Mouse (Mus musculus): ENCODE data around the gene Gm7247. TPM values are rescaled to one million over a fixed set of nuclear protein-coding genes. Genes with fewer than 3 reads are reported as not detected.

Gm7247 gene
- not detected in 2 replicates for polyA plus RNA-seq (2015; fragmentation: Nextera tagmentation; extraction: Ambion mirVana)

DNA sequence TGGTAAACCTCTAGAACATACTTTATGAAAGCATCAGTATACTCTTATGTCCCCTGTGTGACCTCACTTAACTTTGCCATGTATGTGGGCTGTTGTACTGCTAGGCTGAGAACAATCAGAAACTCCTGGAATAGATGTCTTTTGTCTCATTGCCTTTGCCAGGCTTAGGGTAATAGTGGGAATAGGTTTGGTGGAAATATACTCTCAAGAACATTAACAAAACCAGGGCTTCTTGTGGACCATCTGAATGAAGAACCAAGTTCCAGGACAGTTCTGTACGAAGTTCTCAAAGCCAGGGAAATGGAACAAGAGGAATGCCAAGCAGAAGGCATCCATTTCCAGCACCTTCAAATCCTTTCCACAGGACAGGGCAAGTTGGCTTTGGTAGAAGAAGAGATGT is at the start of gene Gm7247:
Gm7247 (plus strand) TSS at position 301 of the 400 bp plus-strand sequence.

DNA sequence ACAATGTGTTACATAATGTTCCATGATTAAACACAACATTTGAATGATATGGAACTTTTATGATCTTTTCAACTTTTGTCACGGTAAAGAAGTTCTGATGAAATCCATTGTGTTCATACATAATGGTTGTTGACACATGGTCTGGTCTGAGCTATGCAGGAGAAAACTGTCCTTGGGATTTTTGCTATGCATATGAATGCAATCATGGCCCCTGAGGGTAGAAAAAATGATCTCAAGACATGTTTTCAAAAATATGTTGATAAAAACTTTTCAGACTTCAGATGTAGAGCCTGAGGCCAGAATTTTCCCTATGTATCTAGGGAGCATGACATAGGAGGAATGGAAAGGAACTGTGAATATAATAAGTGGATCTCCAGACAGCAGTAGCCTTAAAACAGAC is 49.0 kb downstream of the Gm7247 start, which contains the start of gene Vmn2r88:
Vmn2r88 (plus strand) TSS at position 301 of the 400 bp plus-strand sequence.

DNA sequence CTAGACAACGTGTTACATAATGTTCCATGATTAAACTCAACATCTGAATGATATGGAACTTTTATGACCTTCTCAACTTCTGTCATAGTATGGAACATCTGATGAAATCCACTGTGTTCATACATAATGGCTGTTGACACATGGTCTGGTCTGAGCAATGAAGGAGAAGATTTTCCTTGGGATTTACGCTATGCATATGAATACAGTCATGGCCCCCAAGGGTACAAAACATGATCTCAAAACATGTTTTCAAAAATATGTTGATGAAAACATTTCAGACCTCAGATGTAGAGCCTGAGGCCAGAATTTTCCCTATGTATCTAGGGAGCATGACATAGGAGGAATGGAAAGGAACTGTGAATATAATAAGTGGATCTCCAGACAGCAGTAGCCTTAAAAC is 90.0 kb downstream of the Gm7247 start, which contains the start of gene Vmn2r89:
Vmn2r89 (plus strand) TSS at position 301 of the 400 bp plus-strand sequence.

DNA sequence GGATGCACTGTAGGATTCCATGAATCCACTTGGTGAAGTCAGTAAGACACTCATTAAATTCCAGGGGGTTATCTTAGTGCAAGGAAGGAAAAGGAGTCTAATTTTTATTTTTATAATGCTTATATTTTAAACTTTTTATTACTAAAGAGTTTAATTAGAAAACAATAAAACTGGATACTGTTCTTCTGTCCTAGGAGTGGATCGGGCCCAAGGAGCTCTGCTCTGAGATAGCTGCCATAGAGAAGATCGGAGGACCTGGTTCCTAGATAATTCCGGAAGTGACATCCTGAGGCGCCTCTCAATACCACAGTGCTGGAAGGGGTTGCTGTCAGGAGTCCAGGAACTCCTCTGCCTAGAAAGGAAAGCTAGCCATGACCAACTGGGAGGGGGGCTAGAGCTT is 190.9 kb downstream of the Gm7247 start, which contains the start of gene Gm5622:
Gm5622 (plus strand) TSS at position 301 of the 400 bp plus-strand sequence.

DNA sequence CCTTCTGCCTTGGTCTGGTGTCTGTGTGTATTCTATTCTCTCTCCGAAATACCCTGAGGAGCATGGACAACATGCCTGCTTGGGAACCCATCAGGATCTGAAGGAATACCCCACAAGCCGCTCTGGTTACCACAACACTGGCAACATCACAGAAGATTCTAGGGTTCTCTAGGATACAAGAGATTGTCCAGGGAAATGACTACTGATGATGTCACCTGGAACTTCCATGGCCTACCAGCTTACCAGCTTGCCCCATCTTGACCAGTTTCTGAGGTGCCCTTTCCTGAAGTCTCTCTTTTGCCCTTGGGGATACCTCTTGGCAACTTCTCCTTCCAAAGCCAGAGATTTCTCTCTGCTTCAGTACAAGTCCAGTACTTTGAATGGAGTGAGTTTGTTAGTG is 212.4 kb downstream of the Gm7247 start, which contains the start of gene Gm17175:
Gm17175 (minus strand) TSS at position 101 of the 400 bp plus-strand sequence.

DNA sequence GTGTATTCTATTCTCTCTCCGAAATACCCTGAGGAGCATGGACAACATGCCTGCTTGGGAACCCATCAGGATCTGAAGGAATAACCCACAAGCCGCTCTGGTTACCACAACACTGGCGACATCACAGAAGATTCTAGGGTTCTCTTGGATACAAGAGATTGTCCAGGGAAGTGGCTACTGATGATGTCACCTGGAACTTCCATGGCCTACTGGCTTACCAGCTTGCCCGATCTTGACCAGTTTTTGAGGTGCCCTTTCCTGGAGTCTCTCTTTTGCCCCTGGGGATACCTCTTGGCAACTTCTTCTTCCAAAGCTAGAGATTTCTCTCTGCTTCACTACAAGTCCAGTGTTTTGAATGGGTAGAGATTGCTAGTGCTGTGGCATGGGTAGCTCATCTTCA is 230.5 kb downstream of the Gm7247 start, which contains the start of gene Gm17174:
Gm17174 (minus strand) TSS at position 101 of the 400 bp plus-strand sequence.

DNA sequence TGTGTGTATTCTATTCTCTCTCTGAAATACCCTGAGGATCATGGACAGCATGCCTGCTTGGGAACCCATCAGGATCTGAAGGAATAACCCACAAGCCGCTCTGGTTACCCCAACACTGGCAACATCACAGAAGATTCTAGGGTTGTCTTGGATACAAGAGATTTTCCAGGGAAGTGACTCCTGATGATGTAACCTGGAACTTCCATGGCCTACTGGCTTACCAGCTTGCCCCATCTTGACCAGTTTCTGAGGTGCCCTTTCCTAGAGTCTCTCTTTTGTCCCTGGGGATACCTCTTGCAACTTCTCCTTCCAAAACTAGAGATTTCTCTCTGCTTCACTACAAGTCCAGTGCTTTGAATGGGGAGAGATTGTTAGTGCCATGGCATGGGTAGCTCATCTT is 249.7 kb downstream of the Gm7247 start, which contains the start of gene Gm17078:
Gm17078 (minus strand) TSS at position 101 of the 400 bp plus-strand sequence.

Other genes starting within 250 kb of the Gm7247 start
- gene Eddm3b, start 247.3 kb upstream of the Gm7247 start, polyA plus RNA-seq (2015; fragmentation: Nextera tagmentation; extraction: Ambion mirVana) = not detected in 2 replicates
- 17.2 and 18.7 TPM in 2 replicates for gene Rnase6, start 237.8 kb upstream of the Gm7247 start, polyA plus RNA-seq (2015; fragmentation: Nextera tagmentation; extraction: Ambion mirVana)
- gene Rnase1, start 215.0 kb upstream of the Gm7247 start, polyA plus RNA-seq (2015; fragmentation: Nextera tagmentation; extraction: Ambion mirVana) = 9.1 and 26.1 TPM in 2 replicates
- not detected in 2 replicates for gene Rnase2b, start 199.5 kb upstream of the Gm7247 start, polyA plus RNA-seq (2015; fragmentation: Nextera tagmentation; extraction: Ambion mirVana)
- gene Ang2, start 162.6 kb upstream of the Gm7247 start, polyA plus RNA-seq (2015; fragmentation: Nextera tagmentation; extraction: Ambion mirVana) = not detected in 2 replicates
- not detected in 2 replicates for gene Ear14, start 158.4 kb upstream of the Gm7247 start, polyA plus RNA-seq (2015; fragmentation: Nextera tagmentation; extraction: Ambion mirVana)
- not detected in 2 replicates for gene Rnase2a, start 105.6 kb upstream of the Gm7247 start, polyA plus RNA-seq (2015; fragmentation: Nextera tagmentation; extraction: Ambion mirVana)
- not detected in 2 replicates for gene Vmn2r88, start 49.1 kb downstream of the Gm7247 start, polyA plus RNA-seq (2015; fragmentation: Nextera tagmentation; extraction: Ambion mirVana)
- gene Vmn2r89, start 90.1 kb downstream of the Gm7247 start, polyA plus RNA-seq (2015; fragmentation: Nextera tagmentation; extraction: Ambion mirVana) = not detected in 2 replicates
- gene Gm5622, start 191.0 kb downstream of the Gm7247 start, polyA plus RNA-seq (2015; fragmentation: Nextera tagmentation; extraction: Ambion mirVana) = not detected in 2 replicates
- gene Gm17175, start 212.3 kb downstream of the Gm7247 start, polyA plus RNA-seq (2015; fragmentation: Nextera tagmentation; extraction: Ambion mirVana) = not detected in 2 replicates
- not detected in 2 replicates for gene Gm17174, start 230.4 kb downstream of the Gm7247 start, polyA plus RNA-seq (2015; fragmentation: Nextera tagmentation; extraction: Ambion mirVana)
- gene Gm17078, start 249.6 kb downstream of the Gm7247 start, polyA plus RNA-seq (2015; fragmentation: Nextera tagmentation; extraction: Ambion mirVana) = not detected in 2 replicates

Data from spleen, postnatal 0 days (tissue).